Comparison of ENCODE assay signal across 20 mouse cellular contexts in genomic region chr14:28714598-28714997, GRCm38 (mm10).
"Had no signal": no experiment of that assay in that cellular context is flagged by ENCODE, and none has a peak within 500 bp of the region (broad histone marks: within the 10 kb centered on the region; RNA-seq: fewer than 3 reads in every experiment).

No protein-coding gene starts in this region.

- H3K9ac ChIP-seq: intestine, embryonic 15.5 days; liver, embryonic 14.5 days; liver, postnatal 0 days; lung, embryonic 14.5 days; midbrain, embryonic 12.5 days; stomach, embryonic 15.5 days had no signal

- H3K4me2 ChIP-seq: intestine, embryonic 15.5 days; liver, embryonic 11.5 days; lung, embryonic 14.5 days; midbrain, embryonic 12.5 days; stomach, embryonic 15.5 days had no signal

- H3K4me3 ChIP-seq: intestine, embryonic 15.5 days; midbrain, embryonic 12.5 days; myocyte; stomach, embryonic 15.5 days had no signal

- ATAC-seq: intestine, embryonic 15.5 days; liver, postnatal 0 days; lung, postnatal 0 days; midbrain, embryonic 16.5 days had no signal

- DNase-seq: kidney, adult 18-20 months; kidney, adult 9 months; kidney, postnatal 14 days; kidney, postnatal 4 days; left cerebral cortex, postnatal 4 days; liver, postnatal 0 days; lung, embryonic 14.5 days; right cerebral cortex, adult 18-20 months; right cerebral cortex, postnatal 14 days; right cerebral cortex, postnatal 4 days; thymus, postnatal 25 days had no signal

- H3K27ac ChIP-seq: intestine, embryonic 15.5 days; liver, embryonic 14.5 days; macrophage; midbrain, embryonic 12.5 days; stomach, embryonic 15.5 days had no signal

- H3K9me3 ChIP-seq: intestine, embryonic 15.5 days; midbrain, embryonic 12.5 days; stomach, embryonic 15.5 days had no signal

- H3K27me3 ChIP-seq: intestine, embryonic 15.5 days; midbrain, embryonic 12.5 days; stomach, embryonic 15.5 days had no signal

- H3K36me3 ChIP-seq: intestine, embryonic 15.5 days; midbrain, embryonic 12.5 days; stomach, embryonic 15.5 days had no signal

- H3K4me1 ChIP-seq: intestine, embryonic 15.5 days; midbrain, embryonic 12.5 days; stomach, embryonic 15.5 days had no signal
